Mouse (Mus musculus): ENCODE measurements around the gene Itsn1. TPM values are rescaled to one million over a fixed set of nuclear protein-coding genes. Genes with fewer than 3 reads are reported as not detected.

The Itsn1 gene
- total RNA-seq, 2 experiments from 2014 or later = 160 to 176 TPM

- no peak for TF ChIP-seq CTCF (conservative IDR thresholded peaks at IDR 0.05)
- no peak overlapping the region for H3K4me3 ChIP-seq
- H3K27ac ChIP-seq = no peak overlapping the region
- DNase-seq (ENCODE audit: low spot score in 2 of 2) = no peak
Observed at GRCm38 (mm10) chr16:91909569-91910335, 180.7 kb downstream of the Itsn1 start.

- peak; percentile 88 to 93 for DNase-seq (ENCODE audit: low spot score in 2 of 2)
- H3K4me3 ChIP-seq = peak overlapping the region; percentile 57
- H3K27ac ChIP-seq = peak overlapping the region; percentile 82
- peak; percentile 98 for TF ChIP-seq CTCF (conservative IDR thresholded peaks at IDR 0.05)
Observed at GRCm38 (mm10) chr16:91917631-91918096, 188.6 kb downstream of the Itsn1 start.

DNA sequence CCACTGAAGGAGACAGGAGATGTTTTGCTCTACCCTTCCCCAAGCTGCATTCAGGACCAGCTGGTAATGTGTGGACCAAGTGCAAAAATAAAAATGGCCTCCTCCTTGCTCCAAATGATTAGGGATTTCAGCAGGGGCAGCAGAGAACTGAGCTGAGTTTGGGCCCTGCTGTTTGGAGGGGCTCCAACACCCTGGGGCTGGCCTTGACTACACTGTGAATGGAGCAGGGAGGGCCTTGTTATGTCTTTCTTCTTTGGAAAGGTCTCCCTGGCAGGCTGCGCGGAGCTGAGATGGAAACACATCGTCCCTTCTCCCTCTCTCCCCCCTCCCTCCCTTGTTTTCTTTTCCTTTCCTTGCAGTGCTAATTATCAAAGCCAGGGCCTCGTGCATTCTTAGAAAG lies 189.4 kb downstream of the Itsn1 start:
- no peak for TF ChIP-seq CTCF (conservative IDR thresholded peaks at IDR 0.05)
- peak in 1 of 2 experiments; percentile 46 for DNase-seq (ENCODE audit: low spot score in 2 of 2)
- H3K4me3 ChIP-seq = no peak overlapping the region
- peak overlapping the region; percentile 82 for H3K27ac ChIP-seq

DNA sequence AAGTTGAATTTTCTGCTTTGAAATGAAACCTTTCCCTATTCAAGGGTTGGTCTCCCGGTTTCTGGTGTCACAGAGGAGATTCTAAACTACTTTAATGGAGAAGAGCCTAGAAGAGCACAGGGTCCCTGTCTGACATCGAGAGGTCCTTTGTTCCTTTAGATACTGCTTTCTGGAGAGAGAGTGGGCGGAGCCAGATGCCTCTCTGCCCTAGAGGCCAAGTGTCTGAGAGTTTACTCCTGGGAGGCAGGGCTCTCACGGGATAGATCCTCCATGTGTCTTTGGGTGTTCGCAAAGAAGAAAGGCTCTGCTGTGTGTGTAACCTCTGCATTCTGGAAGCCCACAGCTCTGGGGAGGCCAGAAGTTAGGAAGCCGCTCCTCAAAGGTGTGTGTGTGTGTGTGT lies 190.0 kb downstream of the Itsn1 start:
- H3K27ac ChIP-seq = peak overlapping the region; percentile 24; the same call in 1 of the 2 replicates
- TF ChIP-seq CTCF (conservative IDR thresholded peaks at IDR 0.05) = no peak
- no peak for DNase-seq (ENCODE audit: low spot score in 2 of 2)
- no peak overlapping the region for H3K4me3 ChIP-seq

DNA sequence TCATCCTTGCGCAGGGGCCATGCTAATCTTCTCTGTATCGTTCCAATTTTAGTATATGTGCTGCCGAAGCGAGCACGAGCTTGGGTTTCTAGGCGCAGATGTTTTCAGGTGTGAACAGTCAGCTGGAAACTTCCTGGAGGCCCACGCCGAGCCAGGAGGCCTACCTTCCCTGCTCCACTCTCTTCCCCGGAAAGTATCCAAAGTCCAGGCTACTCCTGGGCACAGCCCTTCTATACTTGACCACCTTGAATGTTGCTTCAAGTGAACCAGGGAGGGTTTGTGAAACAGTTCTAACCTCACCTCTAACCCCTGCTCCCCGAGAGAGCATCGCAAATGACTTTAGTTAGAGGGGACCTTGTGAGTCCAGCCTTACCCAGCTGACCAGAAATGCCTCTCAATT lies 192.3 kb downstream of the Itsn1 start:
- DNase-seq (ENCODE audit: low spot score in 2 of 2) = no peak
- TF ChIP-seq CTCF (conservative IDR thresholded peaks at IDR 0.05) = no peak
- no peak overlapping the region for H3K27ac ChIP-seq
- H3K4me3 ChIP-seq = no peak overlapping the region

- Histone ChIP-seq H3K4me3 (no peak overlapping the region), H3K27ac (no peak overlapping the region)
- DNase-seq (ENCODE audit: low spot score in 2 of 2) = no peak
- TF ChIP-seq CTCF (conservative IDR thresholded peaks at IDR 0.05) = no peak
Observed at GRCm38 (mm10) chr16:91922939-91923338, 193.9 kb downstream of the Itsn1 start.

GRCm38 (mm10) chr16:91924426-91924825 lies 195.3 kb downstream of the Itsn1 start:
- TF ChIP-seq CTCF (conservative IDR thresholded peaks at IDR 0.05) = no peak
- Histone ChIP-seq H3K27ac (no peak overlapping the region), H3K4me3 (no peak overlapping the region)
- DNase-seq (ENCODE audit: low spot score in 2 of 2) = no peak

DNA sequence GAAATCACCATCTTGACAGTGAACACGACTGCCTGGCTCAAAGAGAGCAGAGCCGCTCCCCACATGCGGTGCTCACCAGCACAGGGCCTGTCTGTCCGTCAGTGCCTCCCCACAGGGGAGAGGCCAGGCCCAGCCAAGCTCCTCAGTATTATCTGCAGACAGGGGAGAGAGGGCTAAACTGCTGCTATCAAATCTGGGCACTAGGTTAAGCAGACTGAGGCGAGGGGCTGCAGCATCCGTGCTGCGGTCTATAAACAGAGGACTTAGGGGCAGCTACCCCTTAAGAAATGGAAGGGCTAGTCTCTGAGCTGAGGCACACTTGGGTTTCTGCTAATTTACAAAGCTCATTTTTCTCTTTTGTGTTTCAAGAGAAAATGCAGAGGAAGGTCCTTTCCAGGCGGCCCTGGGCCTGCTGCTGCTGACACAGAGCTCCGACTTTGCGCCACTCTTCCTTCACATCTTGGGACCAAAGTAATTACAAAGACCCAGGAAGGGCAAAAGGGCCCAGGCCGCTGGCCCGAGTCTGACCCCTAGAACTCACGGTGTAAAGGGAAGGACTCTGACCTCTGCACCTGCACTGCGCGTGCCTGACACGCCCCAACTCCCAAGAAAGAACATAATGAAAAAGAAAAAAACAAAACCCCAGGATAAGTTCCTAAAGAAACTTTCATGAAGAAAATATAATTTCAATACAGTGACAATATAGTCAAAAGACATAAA lies 199.0 kb downstream of the Itsn1 start:
- no peak for DNase-seq (ENCODE audit: low spot score in 2 of 2)
- H3K4me3 ChIP-seq = no peak overlapping the region
- no peak for TF ChIP-seq CTCF (conservative IDR thresholded peaks at IDR 0.05)

DNA sequence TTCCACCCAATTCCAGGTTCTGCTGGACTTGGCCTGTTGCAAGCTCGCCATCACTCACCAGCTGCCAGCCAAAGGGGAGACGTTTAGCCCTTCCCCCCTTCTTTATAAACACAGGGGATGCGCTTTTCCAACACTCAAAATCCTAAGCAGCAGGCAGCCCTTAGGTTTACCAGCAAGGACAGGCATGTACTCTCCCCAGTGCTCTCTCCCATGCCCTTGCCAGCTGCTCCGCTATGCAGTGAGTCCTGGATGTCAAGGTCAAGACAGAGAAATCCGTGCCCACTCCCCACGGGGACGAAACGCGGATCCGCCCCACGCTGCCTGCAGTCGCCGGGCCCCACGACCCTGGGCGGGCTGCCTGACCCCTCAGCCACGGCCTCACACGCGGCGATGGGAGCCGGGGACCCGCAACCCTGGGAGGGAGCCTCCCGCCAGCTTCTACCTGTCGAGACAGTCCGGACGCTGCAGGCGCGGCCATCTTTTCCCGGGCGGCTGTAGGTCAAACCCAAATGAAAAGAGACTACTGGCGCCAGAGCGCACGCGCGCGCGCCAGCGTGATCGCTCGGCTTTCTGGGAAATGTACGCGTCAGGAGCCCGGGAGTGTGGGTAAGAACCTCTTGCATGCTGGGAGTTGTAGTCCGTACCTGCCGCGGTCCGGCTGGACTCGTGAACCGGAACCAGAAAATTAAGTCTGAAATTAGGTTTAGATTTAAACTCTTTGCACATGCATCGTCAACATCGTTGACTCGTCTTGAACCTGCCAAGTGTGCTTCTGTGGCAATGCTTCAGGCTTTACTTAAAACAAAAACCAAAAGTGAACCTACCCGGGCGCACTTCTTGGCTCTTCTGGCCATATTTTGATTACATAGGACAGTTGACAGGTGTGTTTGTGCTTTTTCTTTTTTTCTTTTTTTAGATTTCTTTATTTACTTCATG lies 202.3 kb downstream of the Itsn1 start:
- TF ChIP-seq CTCF (conservative IDR thresholded peaks at IDR 0.05) = no peak
- H3K4me3 ChIP-seq = peak overlapping the region; percentile 95

More for the DNA sequence above, 199.0 kb downstream of the Itsn1 start:
- H3K27ac ChIP-seq = no peak overlapping the region

DNA sequence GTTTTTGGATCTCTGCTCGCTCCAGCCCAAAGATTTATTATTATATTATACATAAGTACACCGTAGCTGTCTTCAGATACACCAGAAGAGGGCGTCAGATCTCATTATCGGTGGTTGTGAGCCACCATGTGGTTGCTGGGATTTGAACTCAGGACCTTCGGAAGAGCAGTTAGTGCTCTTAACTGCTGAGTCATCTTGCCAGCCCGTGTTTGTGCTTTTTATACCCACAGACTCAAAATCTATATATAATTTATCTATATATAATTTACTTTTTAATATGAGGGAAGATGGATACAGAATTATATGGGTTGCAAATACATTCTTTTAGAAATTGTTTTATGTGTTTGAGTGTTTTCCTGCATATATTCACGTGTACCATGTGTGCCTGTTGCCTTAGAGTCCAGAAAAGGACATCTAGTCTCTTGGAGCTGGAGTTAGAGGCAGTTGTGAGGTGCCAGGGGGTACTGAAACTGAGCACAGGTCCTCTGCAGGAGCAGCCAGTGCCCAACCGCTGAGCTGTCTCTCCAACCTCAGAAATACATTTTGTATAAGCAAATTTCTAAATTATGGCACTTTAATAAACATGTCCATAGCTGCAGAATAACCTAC lies 203.1 kb downstream of the Itsn1 start:
- peak overlapping the region; percentile 95 for H3K4me3 ChIP-seq
- 0 out of 2 replicates have a peak overlapping the region, but pooled peaks have one; percentile 98 for H3K27ac ChIP-seq
- peak; percentile 45 for TF ChIP-seq CTCF (conservative IDR thresholded peaks at IDR 0.05)
- DNase-seq (ENCODE audit: low spot score in 2 of 2) = no peak

More for the DNA sequence above, 202.3 kb downstream of the Itsn1 start:
- peak overlapping the region; percentile 98 for H3K27ac ChIP-seq
- peak; percentile 93 to 95 for DNase-seq (ENCODE audit: low spot score in 2 of 2)

DNA sequence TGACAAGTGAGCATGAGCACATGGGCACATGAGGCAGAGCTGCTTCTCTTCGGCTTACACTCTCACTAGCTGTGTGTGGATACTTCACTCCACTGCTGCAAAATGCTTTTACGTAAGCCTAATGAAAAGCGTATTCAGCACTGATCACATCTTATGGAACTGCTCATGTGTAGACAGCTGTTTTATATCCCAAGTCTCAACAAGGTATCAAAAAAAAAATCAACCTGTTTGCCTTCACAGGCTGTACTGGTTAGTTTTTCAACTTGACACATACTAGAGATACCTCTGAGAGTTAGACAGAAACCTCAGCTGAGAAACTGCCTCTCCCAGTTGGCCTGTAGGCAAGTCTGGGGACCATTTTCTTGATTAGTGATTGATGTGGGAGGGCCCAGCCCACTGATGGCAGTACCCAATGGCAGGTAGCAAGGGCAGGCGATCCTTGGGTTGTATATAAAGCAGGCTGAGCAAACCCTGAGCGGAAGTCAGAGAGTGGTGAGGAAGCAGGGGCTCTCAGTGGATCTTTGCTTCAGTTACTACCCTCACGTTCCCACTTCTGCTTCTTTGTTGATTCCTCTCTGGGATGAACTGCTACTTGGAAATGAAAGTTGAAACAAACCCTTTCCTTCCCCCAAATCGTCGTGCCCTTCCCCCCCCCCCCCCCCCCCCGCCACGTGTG lies 203.9 kb downstream of the Itsn1 start:
- H3K4me3 ChIP-seq = no peak overlapping the region
- H3K27ac ChIP-seq = no peak overlapping the region
- TF ChIP-seq CTCF (conservative IDR thresholded peaks at IDR 0.05) = no peak
- DNase-seq (ENCODE audit: low spot score in 2 of 2) = no peak
